Mouse (Mus musculus) layer of hippocampus, adult 11-12 months (tissue): ENCODE measurements at regions not wholly inside any gene's neighbourhood (a gene's known extent, or its start where the extent isn't known, plus 50 kb on each side); places are given as distances from the start of the nearest gene placed in this dataset.

Experiments
- DNase-seq: peaks from one replicate; pipeline ENCODE4 v3.0.0; 2022; ENCODE audit warnings: low spot score

DNA sequence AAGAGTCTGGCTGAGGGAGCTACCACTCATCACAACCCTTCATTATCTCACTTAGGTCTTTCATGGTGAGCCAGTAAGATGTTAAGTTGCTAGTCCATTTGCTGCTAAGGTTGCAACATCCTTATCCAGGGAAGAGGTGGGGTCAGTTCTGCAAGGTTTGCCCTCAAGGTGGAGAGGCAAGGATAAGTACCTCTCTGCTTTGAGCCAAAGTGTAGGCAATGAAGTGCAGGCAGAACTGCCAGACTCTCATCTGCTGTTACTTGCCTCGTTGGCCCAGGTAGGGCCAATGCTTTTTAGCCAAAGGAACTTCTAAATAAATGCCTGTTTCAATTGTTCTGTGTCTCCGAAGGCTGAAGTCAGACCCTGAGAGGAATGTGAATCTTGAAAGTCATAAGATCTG lies 59.6 kb upstream of the Lclat1 start:
- DNase-seq = no peak

DNA sequence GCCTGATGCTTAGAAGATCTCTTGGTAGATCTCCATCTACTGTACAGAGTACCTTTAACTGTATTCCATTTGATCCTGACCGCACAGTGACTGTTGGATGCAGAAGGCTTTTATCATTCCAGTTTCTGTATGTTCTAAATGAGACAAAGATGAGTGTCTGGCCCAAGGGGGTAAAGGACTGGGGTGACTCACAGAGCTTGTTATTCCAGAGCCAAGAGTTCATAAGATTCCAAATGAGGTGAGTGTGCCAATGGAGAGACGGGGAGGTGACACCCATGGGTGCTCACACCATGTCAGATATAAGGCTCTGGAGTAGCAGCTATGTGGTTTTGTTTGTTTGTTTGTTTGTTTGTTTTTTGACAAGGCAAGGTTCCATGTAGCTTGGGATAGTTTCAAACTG lies 54.8 kb upstream of the Lclat1 start:
- no peak for DNase-seq

DNA sequence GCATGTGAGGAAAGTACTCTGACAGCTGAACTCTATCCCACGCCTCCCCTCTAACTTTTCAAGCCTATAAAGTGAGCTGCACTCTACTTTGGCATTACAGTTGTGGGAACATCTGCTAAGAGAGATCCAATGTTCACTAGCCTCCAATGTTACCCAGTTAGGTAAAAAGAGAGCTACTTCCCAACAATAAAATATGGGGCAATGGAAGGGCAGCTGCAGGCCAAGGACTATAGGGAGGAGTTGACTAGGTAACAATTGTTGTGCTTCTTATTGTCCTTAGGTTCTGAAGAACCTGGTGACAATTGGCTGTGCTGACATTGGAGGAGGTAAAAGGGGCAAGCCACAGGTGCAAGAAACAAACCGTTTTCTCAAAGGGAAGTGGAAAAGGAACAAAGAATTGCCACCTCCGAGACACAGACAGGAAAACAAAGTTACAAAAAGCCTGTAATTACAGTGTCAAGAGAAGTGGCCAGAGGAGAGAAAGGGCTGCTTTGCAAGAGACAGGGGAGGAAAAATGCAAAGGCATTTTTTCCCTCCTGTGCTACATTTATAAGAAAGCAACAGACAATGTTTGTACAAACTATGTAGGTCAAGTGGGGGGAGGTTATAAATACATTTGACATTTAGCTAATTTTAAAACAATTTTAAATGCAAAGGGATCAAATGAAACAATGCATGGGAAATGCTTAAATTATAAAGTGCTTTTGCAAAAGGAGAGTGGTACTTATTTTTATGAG lies 54.1 kb upstream of the Lclat1 start:
- DNase-seq = no peak

DNA sequence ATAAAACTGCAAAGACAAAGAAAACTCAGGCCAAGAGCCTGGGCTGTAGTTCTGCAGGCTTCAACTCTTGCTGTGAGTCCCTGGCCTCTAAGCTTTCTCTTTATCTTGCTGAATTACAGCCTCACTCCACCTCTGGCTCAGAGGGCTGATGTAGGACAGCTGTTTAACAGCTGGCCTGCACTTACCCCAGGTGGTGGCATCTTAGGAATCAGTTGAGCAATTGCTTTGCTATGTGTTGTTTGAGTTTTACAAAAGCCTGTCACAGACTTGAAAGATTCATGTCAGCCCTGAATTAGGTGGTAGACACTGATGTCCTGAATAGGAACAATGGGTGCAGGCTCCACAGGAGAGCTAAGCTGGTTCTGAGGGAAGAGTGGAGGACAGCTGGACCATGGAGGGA lies 53.6 kb upstream of the Lclat1 start:
- DNase-seq = no peak

DNA sequence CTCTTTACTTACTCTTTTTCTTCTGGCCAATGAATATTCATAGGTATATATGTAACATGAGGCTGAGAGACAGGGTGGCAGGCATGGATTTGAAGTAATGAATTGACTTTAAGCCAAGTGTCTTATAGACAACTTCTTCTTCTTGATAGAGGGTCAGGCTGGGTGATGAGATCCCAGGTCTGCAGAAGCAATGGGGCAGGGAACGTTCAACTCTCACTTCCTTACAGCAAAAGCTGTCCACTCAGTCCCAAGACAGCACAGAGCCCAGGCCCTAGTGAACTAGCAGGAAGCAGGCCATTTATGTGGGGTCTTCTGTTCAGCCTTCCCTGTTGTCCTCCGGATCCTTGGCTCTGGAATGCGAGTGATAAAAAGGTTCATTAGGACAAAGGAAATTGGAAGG lies 52.6 kb upstream of the Lclat1 start:
- no peak for DNase-seq

DNA sequence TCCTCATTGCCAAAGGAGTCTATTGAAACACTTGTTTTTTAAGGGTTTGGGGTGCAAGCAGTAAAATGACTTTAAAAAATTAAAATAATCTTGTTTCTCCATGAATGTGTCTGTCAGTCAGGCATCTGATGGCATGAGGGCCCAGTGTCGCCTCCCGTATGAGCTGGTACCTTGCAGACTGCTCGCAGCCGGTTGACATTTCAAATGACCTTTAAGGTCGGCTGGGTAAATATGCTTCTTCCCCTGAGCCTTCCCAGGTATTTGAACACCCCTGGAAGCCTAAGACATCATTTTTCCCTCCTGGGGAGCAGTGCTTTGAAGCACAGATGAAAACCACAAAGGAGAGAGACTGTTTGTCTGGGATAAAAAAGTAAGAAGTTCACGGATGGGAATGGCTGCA lies 52.2 kb upstream of the Lclat1 start:
- DNase-seq = no peak

DNA sequence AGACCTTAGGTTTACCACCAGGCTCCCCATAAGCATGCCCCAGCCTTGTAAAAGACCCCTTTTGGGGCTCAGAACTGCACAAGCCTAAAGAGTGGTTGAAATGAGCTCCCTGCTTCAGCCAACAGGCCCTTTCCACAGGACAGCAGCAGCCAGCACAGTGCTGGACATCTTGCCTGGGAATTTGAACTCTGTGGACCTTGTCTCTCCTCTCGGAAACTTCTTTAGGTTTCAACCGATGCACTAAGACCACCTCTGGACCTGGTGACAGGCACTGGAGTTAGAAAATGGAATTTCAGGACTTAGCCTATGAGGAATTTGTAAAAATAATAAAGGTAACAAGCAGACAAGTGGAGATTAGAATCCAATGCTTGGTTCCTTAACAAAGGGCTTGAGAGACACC lies 51.2 kb upstream of the Lclat1 start:
- DNase-seq = no peak
